Mouse (Mus musculus) testis, postnatal 14 days (tissue): Measurements from ENCODE around the gene Fig4.

ENCODE experiments used
- DNase-seq: peaks from one replicate; pipeline ENCODE4 v3.0.0; 2021; ENCODE audit warnings: low spot score

Gene Fig4

GRCm38 (mm10) chr10:41261218-41261617 is 41.8 kb downstream of the Fig4 start:
- no peak for DNase-seq

GRCm38 (mm10) chr10:41260243-41261006 is 42.6 kb downstream of the Fig4 start:
- DNase-seq = no peak

- no peak for DNase-seq
Observed at GRCm38 (mm10) chr10:41250749-41251065, 52.4 kb downstream of the Fig4 start.

GRCm38 (mm10) chr10:41250045-41250748 is 52.9 kb downstream of the Fig4 start:
- no peak for DNase-seq

- DNase-seq = no peak
Observed at GRCm38 (mm10) chr10:41249006-41249659, 53.9 kb downstream of the Fig4 start.

DNA sequence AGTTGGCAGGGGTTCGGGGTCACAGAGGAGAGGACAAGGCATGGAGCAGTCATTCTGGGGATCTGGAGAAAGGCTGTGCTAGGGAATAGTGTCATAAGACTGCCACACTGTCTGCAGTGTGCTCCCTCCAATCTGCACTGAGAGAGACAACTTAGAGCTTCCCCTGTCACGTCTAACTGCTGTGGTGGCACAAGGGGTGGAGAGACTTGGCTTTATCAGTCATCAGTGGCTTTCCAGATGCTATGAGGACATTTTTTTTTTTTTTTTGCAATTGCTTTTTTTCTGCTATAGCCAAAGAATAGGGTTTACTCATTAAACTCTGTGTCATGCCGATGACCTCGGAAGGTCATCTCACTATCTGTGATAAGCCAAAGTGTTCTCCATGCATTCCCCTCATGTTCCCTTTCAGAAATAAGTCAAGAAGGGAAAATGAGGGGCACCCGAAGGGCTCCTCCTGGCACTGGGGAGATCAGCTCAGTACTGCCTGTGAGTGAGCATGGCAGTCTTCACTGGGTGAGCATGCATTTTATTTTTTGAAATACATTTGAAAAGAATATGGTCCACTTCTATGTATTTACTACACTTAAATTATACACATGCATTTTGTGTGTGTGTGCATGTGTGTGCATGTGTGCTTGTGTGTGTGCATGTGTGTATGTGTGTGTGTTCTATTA is 55.1 kb downstream of the Fig4 start:
- no peak for DNase-seq

DNA sequence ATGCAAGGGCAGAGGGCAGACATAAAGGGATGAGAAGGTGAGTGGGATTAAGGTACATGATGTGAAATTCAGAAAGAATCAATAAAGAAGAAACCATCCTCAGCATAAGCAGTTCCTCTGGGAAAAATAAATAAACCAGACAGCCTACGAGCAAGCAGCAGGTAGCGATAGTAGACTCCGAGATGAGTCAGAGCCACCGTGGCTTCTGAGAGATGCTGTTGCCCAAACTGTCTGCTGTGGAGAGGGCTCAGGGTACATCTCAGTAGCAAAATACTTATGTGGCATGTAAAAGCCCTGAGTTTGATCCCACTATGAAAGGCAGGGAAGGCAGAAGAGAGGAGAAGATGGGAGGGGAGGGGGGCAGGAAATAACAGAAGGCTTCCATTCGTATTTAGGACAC is 56.9 kb downstream of the Fig4 start:
- no peak for DNase-seq

GRCm38 (mm10) chr10:41245477-41245876 is 57.6 kb downstream of the Fig4 start:
- DNase-seq = no peak

- DNase-seq = no peak
Observed at GRCm38 (mm10) chr10:41245028-41245427, 58.0 kb downstream of the Fig4 start.

DNA sequence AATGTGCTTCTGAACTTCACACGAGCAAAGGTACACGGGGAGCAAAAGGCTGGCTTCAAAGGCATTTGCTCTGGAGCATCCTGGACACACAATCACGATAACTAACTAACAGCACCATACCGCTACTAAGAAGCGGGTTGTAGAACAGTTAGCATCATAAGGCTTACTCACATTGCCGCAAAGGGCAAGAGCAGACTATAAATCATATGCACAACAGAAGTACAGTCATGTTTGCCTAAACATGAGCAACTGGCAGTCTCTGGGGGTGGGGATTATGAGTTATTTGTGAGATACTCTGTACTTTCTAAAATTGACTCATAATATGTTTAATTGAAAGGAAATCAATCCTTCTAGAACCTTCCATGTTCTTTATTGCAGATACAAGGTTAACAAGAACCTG is 59.1 kb downstream of the Fig4 start:
- no peak for DNase-seq

DNA sequence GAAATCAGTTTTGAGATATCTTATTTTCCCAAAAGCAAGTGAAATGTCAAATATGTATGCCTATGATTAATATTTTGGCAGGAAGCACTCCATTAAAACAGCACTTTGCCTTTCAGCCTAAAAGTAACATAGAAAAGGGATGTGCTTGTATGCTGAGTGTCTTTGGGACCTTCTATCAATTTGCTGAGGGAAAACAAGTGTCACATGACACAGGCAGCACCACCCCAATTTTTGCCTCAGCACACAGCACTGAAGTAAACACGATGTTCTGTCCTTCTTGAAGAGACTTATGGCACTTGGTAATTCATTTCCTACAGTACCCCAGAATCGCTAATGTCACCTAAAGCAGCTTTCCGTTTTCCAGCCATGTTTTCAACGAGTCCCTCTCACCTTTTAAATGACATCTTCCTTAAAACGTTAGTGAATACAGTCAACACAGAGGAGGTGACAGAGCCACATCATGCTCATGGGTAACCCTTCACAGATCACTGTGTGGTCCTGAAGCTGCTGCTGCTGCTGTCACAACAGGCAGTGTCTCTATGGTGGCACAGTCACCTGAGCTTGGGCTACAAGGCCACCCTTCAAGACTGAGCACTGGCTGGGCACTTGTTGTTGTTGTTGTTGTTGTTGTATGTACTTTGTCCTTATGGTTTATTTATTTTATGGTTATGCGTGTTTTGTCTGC is 61.4 kb downstream of the Fig4 start:
- DNase-seq = no peak

- no peak for DNase-seq
Observed at GRCm38 (mm10) chr10:41241080-41241479, 62.0 kb downstream of the Fig4 start.

DNA sequence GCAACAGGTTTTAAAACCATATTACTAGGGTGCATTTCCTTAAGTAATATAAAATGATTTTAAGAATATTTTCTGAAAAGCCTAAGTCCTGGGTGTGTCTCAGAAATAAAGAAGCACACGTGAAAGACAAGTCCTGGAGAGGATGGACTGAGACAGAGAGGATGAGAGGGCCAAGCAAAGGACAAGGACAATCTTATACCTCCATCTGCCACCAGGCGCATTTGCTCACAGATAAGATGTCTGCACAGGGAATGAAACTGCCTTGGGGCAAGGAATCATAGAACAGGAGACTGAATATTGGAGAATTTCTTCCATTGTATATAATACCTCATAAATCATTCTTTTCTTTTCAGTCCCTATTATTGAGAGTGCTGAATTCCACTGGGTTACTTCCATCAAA is 67.0 kb downstream of the Fig4 start:
- no peak for DNase-seq

- DNase-seq = no peak
Observed at GRCm38 (mm10) chr10:41235584-41235983, 67.5 kb downstream of the Fig4 start.

DNA sequence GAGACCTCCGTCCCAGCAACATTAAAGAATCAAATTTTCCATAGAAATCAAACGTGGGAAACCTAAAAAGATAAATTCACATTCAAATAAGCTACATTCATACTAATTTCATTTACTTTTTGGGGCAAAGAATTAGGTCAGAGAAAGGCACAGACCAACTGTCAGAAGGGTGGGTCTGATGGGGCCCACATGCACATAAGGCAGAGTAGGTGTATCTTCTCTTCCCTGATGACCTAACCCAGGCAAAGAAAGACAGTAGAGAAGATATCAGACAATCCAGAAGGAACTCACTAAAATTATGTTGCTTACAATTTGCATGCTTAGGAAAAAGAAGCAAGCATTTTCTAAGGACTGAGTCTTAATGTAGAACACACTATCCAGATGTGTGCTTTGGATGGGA is 67.9 kb downstream of the Fig4 start:
- DNase-seq = no peak

DNA sequence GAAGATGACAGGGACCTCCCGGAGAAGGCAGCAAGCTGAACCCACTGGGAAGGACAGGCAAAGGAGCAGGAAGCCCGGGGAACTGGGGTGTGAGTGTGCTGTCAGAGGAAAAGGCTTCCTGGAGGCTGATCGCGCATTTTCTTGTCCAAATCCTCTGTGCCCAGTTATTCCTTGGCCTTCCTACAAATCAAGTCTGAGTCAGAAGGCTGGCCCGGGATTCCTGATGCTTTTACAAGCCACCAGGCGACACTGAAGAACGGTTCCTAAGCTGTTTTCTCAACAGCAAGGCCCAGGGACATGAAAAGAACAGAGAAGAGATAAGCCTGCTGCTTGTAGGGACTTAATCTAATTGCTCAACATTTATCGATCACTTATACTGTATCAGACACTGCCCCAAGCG is 68.5 kb downstream of the Fig4 start:
- DNase-seq = no peak

DNA sequence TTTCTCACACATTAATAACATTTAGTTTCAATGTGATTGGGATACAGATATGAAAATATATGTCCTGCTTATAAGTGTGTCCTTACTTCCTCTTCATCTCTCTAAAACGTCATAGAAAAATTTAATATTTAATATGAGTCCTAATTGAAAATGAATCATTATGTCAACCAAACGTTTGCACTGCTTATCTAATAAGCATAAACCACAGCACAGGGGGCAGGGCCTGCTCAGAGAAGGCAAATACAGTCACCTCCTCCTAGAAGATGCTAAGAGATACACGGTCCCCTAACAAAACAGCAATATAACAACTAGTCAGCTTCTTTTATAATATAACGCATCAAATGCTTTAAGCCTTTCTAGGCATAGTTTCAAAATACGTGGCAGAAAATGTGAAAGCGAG is 69.9 kb downstream of the Fig4 start:
- no peak for DNase-seq

- DNase-seq = no peak
Observed at GRCm38 (mm10) chr10:41231163-41231835, 71.8 kb downstream of the Fig4 start.

GRCm38 (mm10) chr10:41227626-41228025 is 75.4 kb downstream of the Fig4 start:
- DNase-seq = no peak

DNA sequence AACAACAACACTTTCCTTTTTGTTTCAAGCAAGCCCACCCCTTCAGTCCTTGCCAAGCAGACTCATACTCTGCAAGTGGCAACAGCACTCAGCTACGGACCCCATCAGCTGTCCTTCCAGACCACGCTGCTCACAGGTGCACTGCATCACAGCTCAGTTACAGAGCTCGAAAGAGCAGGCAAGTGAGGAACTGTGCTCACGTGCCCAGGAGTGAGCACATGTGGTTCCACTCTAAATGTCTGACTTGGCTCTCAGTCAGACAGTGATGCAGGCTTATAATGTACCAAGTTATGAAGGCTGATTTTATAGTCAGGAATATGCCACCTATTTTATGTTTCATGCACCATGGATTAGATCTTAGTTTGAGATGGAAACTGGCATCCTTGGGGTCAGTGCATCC is 79.6 kb downstream of the Fig4 start:
- DNase-seq = no peak

DNA sequence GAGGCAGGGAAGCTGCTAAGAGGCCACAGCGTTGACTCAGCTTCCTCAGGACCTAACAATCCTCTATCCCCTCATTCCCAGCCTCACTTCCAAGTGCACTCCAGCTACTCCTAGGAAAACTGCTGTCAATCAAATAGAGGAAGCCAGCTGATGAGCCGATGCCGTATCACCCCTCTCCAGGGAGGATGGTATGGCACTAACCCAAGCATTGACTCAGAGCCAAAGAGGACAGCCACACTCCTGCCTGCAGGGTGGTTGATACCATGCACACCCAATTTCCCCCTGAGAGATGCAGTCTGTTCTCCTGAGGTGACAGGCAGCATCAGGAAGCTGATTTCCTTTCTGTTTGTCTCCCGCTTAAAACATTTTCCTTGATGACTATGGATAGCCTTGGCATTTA is 81.9 kb downstream of the Fig4 start:
- DNase-seq = no peak

DNA sequence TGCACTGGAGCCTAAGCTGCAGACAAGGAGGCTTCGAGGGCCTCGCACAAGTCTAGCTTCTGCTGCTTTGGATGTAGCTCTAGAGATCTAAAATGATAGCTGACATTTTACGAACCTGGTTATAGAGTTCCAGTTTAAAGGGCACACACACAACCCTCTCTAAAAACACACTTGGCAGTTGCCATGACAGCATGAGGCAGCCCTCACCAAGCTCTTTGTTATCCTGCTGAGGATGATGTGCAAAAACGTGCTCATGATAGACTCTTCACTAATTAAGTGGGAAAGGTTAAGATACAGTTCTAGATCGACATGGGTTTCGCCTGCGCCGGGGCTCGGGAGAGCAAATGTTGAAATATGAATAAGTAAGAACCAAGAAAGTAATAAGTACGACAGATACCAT is 84.2 kb downstream of the Fig4 start:
- DNase-seq = no peak
